Mouse (Mus musculus) MEL (cell line): ENCODE measurements around the gene Sox21. TPM values are rescaled to one million over a fixed set of nuclear protein-coding genes. Genes with fewer than 3 reads are reported as not detected.
A peak's percentile ranks its signal among the peaks of the same experiment; 100 is the strongest.

Experiments
- DNase-seq: peaks from one replicate; pipeline ENCODE4 v3.0.0; 2011; ENCODE audit warnings: low read depth, low spot score
- H3K27ac ChIP-seq: 2 replicates; pipeline ENCODE4 v1.5.1; 2012; ENCODE audit warnings: low read depth, mild to moderate bottlenecking, control low read depth, low read length, moderate library complexity; ENCODE audit not compliant: control insufficient read depth
- H3K27me3 ChIP-seq, 2 experiments: fragments of 150-350 bp in 1 of 2; sonication (generic) in 1 of 2; 2 replicates each; pipeline ENCODE4 v1.6.1; 2012; ENCODE audit warnings: low read length in 2 of 2, mild to moderate bottlenecking in 2 of 2, improper control_type of control experiment in 1 of 2, moderate library complexity in 1 of 2; ENCODE audit not compliant: insufficient read depth in 2 of 2, control insufficient read depth in 1 of 2
- H3K36me3 ChIP-seq, 2 experiments: 2 replicates each; pipeline ENCODE4 v1.6.1; 2012 to 2014; ENCODE audit warnings: low read length in 2 of 2, improper control_type of control experiment in 1 of 2, inconsistent platforms in 1 of 2, mild to moderate bottlenecking in 1 of 2; ENCODE audit not compliant: insufficient read depth in 2 of 2, control insufficient read depth in 1 of 2
- H3K4me1 ChIP-seq, 2 experiments: fragments of 150-350 bp in 1 of 2; sonication (generic) in 1 of 2; 2 replicates each; pipeline ENCODE4 v1.6.1; 2012; ENCODE audit warnings: low read length in 2 of 2, improper control_type of control experiment in 1 of 2, mild to moderate bottlenecking in 1 of 2; ENCODE audit not compliant: insufficient read depth in 2 of 2, control insufficient read depth in 1 of 2
- H3K4me3 ChIP-seq, 2 experiments: fragments of 150-350 bp in 1 of 2; sonication (generic) in 1 of 2; 2 replicates each; pipeline ENCODE4 v1.5.1; 2012; ENCODE audit warnings: low read depth in 2 of 2, low read length in 2 of 2, mild to moderate bottlenecking in 2 of 2, moderate library complexity in 2 of 2, control low read depth in 1 of 2, improper control_type of control experiment in 1 of 2; ENCODE audit not compliant: control insufficient read depth in 1 of 2, insufficient read depth in 1 of 2
- H3K79me2 ChIP-seq: 2 replicates; pipeline ENCODE4 v1.6.1; 2012; ENCODE audit warnings: mild to moderate bottlenecking, low read length, moderate library complexity; ENCODE audit not compliant: control insufficient read depth, poor library complexity, insufficient read depth
- H3K9ac ChIP-seq: 2 replicates; pipeline ENCODE4 v1.6.1; 2012; ENCODE audit warnings: low read depth, mild to moderate bottlenecking, control low read depth, low read length, moderate library complexity; ENCODE audit not compliant: control insufficient read depth, poor library complexity, severe bottlenecking
- H3K9me3 ChIP-seq: fragments of 150-350 bp; sonication (generic); replicated peaks from 2 replicates; pipeline ENCODE4 v1.6.1; 2012; ENCODE audit warnings: mild to moderate bottlenecking, low read length, improper control_type of control experiment, moderate library complexity; ENCODE audit not compliant: insufficient read depth
- CHD1 ChIP-seq: IDR thresholded peaks from 2 replicates; pipeline ENCODE4 v1.6.1; 2012; ENCODE audit warnings: low read depth, mild to moderate bottlenecking, inconsistent platforms, low read length, improper control_type of control experiment
- CTCF ChIP-seq, 3 experiments: IDR thresholded peaks in 2 of 3; conservative IDR thresholded peaks in 1 of 3; 2 replicates each; pipeline ENCODE4 v1.5.1; 2011 to 2012; ENCODE audit warnings: low read length in 3 of 3, low read depth in 2 of 3, mild to moderate bottlenecking in 2 of 3, improper control_type of control experiment in 1 of 3, inconsistent platforms in 1 of 3, mixed read lengths in 1 of 3, moderate library complexity in 1 of 3; ENCODE audit not compliant: control insufficient read depth in 1 of 3, insufficient read depth in 1 of 3, poor library complexity in 1 of 3, severe bottlenecking in 1 of 3
- ETS1 ChIP-seq: IDR thresholded peaks from 2 replicates; pipeline ENCODE4 v1.6.1; 2012; ENCODE audit warnings: low read depth, mild to moderate bottlenecking, inconsistent platforms, low read length, improper control_type of control experiment, moderate library complexity
- GABPA ChIP-seq: IDR thresholded peaks from 2 replicates; pipeline ENCODE4 v1.6.1; 2012; ENCODE audit warnings: low read depth, mild to moderate bottlenecking, inconsistent platforms, low read length, improper control_type of control experiment, moderate library complexity
- GATA1 ChIP-seq: IDR thresholded peaks from 2 replicates; pipeline ENCODE4 v1.6.1; 2011; ENCODE audit warnings: low read depth, low read length, improper control_type of control experiment
- HCFC1 ChIP-seq: IDR thresholded peaks from 2 replicates; pipeline ENCODE4 v1.6.1; 2012; ENCODE audit warnings: low read depth, mild to moderate bottlenecking, inconsistent platforms, low read length, improper control_type of control experiment, moderate library complexity
- JUND ChIP-seq: IDR thresholded peaks from 2 replicates; pipeline ENCODE4 v1.6.1; 2011; ENCODE audit warnings: low read depth, mild to moderate bottlenecking, improper control_type of control experiment, low read length
- MAZ ChIP-seq: IDR thresholded peaks from 2 replicates; pipeline ENCODE4 v1.6.1; 2012; ENCODE audit warnings: low read depth, mild to moderate bottlenecking, inconsistent platforms, low read length, improper control_type of control experiment
- MEF2A ChIP-seq: IDR thresholded peaks from 2 replicates; pipeline ENCODE4 v1.6.1; 2014; ENCODE audit warnings: low read depth, mild to moderate bottlenecking, inconsistent platforms, low read length, improper control_type of control experiment; ENCODE audit not compliant: poor library complexity, insufficient replicate concordance, severe bottlenecking; ENCODE audit errors: extremely low read depth
- POLR2A ChIP-seq, 2 experiments: IDR thresholded peaks; 2 replicates each; pipeline ENCODE4 v1.6.1; 2011 to 2012; ENCODE audit warnings: low read length in 2 of 2, mild to moderate bottlenecking in 2 of 2, control low read depth in 1 of 2, improper control_type of control experiment in 1 of 2, low read depth in 1 of 2, moderate library complexity in 1 of 2; ENCODE audit not compliant: control insufficient read depth in 1 of 2, insufficient read depth in 1 of 2, poor library complexity in 1 of 2
- POLR2AphosphoS2 ChIP-seq: IDR thresholded peaks from 2 replicates; pipeline ENCODE4 v1.6.1; 2011; ENCODE audit warnings: low read length, improper control_type of control experiment
- POLR2AphosphoS5 ChIP-seq: IDR thresholded peaks from 2 replicates; pipeline ENCODE4 v1.6.1; 2012; ENCODE audit warnings: low read depth, borderline replicate concordance, mild to moderate bottlenecking, inconsistent platforms, low read length, moderate library complexity, mixed read lengths
- RAD21 ChIP-seq: IDR thresholded peaks from 2 replicates; pipeline ENCODE4 v1.6.1; 2011; ENCODE audit warnings: mild to moderate bottlenecking, low read depth, low read length, improper control_type of control experiment
- SIN3A ChIP-seq: IDR thresholded peaks from 2 replicates; pipeline ENCODE4 v1.6.1; 2012; ENCODE audit warnings: low read length, improper control_type of control experiment, inconsistent platforms
- SMC3 ChIP-seq: IDR thresholded peaks from 2 replicates; pipeline ENCODE4 v1.6.1; 2011; ENCODE audit warnings: low read depth, low read length, improper control_type of control experiment
- UBTF ChIP-seq: IDR thresholded peaks from 2 replicates; pipeline ENCODE4 v1.6.1; 2012; ENCODE audit warnings: low read depth, mild to moderate bottlenecking, inconsistent platforms, low read length, improper control_type of control experiment, moderate library complexity, borderline replicate concordance; ENCODE audit not compliant: insufficient read depth
- USF1 ChIP-seq: IDR thresholded peaks from 2 replicates; pipeline ENCODE4 v1.6.1; 2014; ENCODE audit warnings: low read depth, mild to moderate bottlenecking, inconsistent platforms, low read length, improper control_type of control experiment, moderate library complexity
- ZC3H11A ChIP-seq: IDR thresholded peaks from 2 replicates; pipeline ENCODE4 v1.6.1; 2012; ENCODE audit warnings: low read depth, mild to moderate bottlenecking, inconsistent platforms, low read length, improper control_type of control experiment
- ZMIZ1 ChIP-seq: IDR thresholded peaks from 2 replicates; pipeline ENCODE4 v1.6.1; 2012; ENCODE audit warnings: low read depth, mild to moderate bottlenecking, inconsistent platforms, low read length, improper control_type of control experiment, moderate library complexity
- ZNF384 ChIP-seq: IDR thresholded peaks from 2 replicates; pipeline ENCODE4 v1.6.1; 2012; ENCODE audit warnings: low read depth, mild to moderate bottlenecking, inconsistent platforms, low read length, improper control_type of control experiment
- polyA plus RNA-seq, 2 experiments: library from polyadenylated mRNA; stranded (reverse) in 1 of 2; unstranded in 1 of 2; fragments of >175 nt in 1 of 2; fragments of >200 nt in 1 of 2; gene quantifications; 2 replicates each; pipeline versions ENCODE4 v1.2.1 to v1.2.4; 2012; ENCODE audit warnings: low replicate concordance in 2 of 2, low read depth in 1 of 2; ENCODE audit not compliant: insufficient read length in 2 of 2, insufficient read depth in 1 of 2, missing spikeins in 1 of 2
- total RNA-seq: library from RNA; depleted of rRNA; stranded (reverse); fragments of 300-350 nt; gene quantifications from 2 replicates; pipeline ENCODE4 v1.2.3, GENCODE M21; 2012

The Sox21 gene
- total and polyA plus RNA-seq, 3 experiments, result not detected

- H3K79me2 ChIP-seq, result no peaks in the 10 kb centered on the region
- no peak overlapping the region for H3K9ac ChIP-seq
- peaks cover 0 to 2% of the 10 kb centered on the region in 2 experiments; a peak in 1 of 4 replicates for H3K27me3 ChIP-seq
- H3K36me3 ChIP-seq, result no peaks in the 10 kb centered on the region
- TF ChIP-seq SMC3 (peak; percentile 64), HCFC1 (no peak), RAD21 (peak; percentile 63), ZC3H11A (peak; percentile 38; the same call in 1 of the 2 replicates), POLR2AphosphoS5 (no peak), CTCF (IDR thresholded peaks at IDR 0.05 in 2 of 3, conservative IDR thresholded peaks at IDR 0.05 in 1 of 3; ENCODE audit: control insufficient read depth in 1 of 3, insufficient read depth in 1 of 3, low read depth in 2 of 3, low read length in 3 of 3, poor library complexity in 1 of 3, severe bottlenecking in 1 of 3) (peak in 1 of 3 experiments; percentile 54; a peak in 3 of 6 replicates)
- H3K9me3 ChIP-seq, result no peaks in the 10 kb centered on the region
- no peak overlapping the region for H3K4me3 ChIP-seq
- DNase-seq, result peak; percentile 36
- no peaks in the 10 kb centered on the region for H3K4me1 ChIP-seq
- no peak overlapping the region for H3K27ac ChIP-seq
Observed at GRCm38 (mm10) chr14:118220885-118221284, 15.9 kb downstream of the Sox21 start.

- Histone ChIP-seq H3K9ac (no peak overlapping the region), H3K4me1 (no peaks in the 10 kb centered on the region), H3K27me3 (peaks cover 0 to 2% of the 10 kb centered on the region in 2 experiments; a peak in 2 of 4 replicates), H3K27ac (no peak overlapping the region), H3K79me2 (no peaks in the 10 kb centered on the region), H3K4me3 (no peak overlapping the region), H3K36me3 (no peaks in the 10 kb centered on the region), H3K9me3 (no peaks in the 10 kb centered on the region)
- no peak for DNase-seq
- no peak for TF ChIP-seq CHD1
- no peak for TF ChIP-seq ETS1
- TF ChIP-seq POLR2AphosphoS5, result no peak
- TF ChIP-seq ZMIZ1, result no peak
- no peak for TF ChIP-seq GABPA
- TF ChIP-seq MAZ, result no peak
- TF ChIP-seq UBTF, result no peak
- no peak for TF ChIP-seq HCFC1
- TF ChIP-seq POLR2AphosphoS2, result no peak
- no peak for TF ChIP-seq GATA1
- TF ChIP-seq CTCF (IDR thresholded peaks at IDR 0.05 in 2 of 3, conservative IDR thresholded peaks at IDR 0.05 in 1 of 3; ENCODE audit: control insufficient read depth in 1 of 3, insufficient read depth in 1 of 3, low read depth in 2 of 3, low read length in 3 of 3, poor library complexity in 1 of 3, severe bottlenecking in 1 of 3), result no peak
- TF ChIP-seq JUND, result no peak
- TF ChIP-seq POLR2A (IDR thresholded peaks at IDR 0.05; ENCODE audit: control insufficient read depth in 1 of 2, insufficient read depth in 1 of 2, low read depth in 1 of 2, low read length in 2 of 2, poor library complexity in 1 of 2), result no peak
- no peak for TF ChIP-seq ZNF384
- TF ChIP-seq SIN3A, result no peak
- no peak for TF ChIP-seq MEF2A
- TF ChIP-seq USF1, result no peak
- no peak for TF ChIP-seq RAD21
Observed at GRCm38 (mm10) chr14:118216826-118217225, 20.0 kb downstream of the Sox21 start.
